Mouse (Mus musculus): ENCODE measurements at regions not wholly inside any gene's neighbourhood (a gene's known extent, or its start where the extent isn't known, plus 50 kb on each side); places are given as distances from the start of the nearest gene placed in this dataset.

GRCm38 (mm10) chr5:15846790-15847189, 87.7 kb upstream of the Cacna2d1 start:
- H3K9ac ChIP-seq (replicated peaks; ENCODE audit: low read length): no peak overlapping the region
- no peak for ATAC-seq (ENCODE audit: low FRiP score, low TSS enrichment)
- no peak overlapping the region for H3K4me3 ChIP-seq (ENCODE audit: low read length)
- no peak overlapping the region for H3K27ac ChIP-seq (ENCODE audit: low read length)
- no peaks in the 10 kb centered on the region for H3K4me1 ChIP-seq (ENCODE audit: insufficient read depth, low read length)
- WGBS: 80% methylated on average over 2 of the region's 2 CpGs
- H3K9me3 ChIP-seq (ENCODE audit: low read length): no peaks in the 10 kb centered on the region
- H3K36me3 ChIP-seq (ENCODE audit: insufficient read depth, low read length): no peaks in the 10 kb centered on the region
- no peaks in the 10 kb centered on the region for H3K27me3 ChIP-seq (ENCODE audit: insufficient read depth, low read length)
- H3K4me2 ChIP-seq (replicated peaks; ENCODE audit: low read depth, low read length): no peak overlapping the region

- ATAC-seq (ENCODE audit: low FRiP score, low TSS enrichment): no peak
- H3K9ac ChIP-seq (replicated peaks; ENCODE audit: low read length): no peak overlapping the region
- H3K9me3 ChIP-seq (ENCODE audit: low read length): no peaks in the 10 kb centered on the region
- no peak overlapping the region for H3K4me3 ChIP-seq (ENCODE audit: low read length)
- no peaks in the 10 kb centered on the region for H3K27me3 ChIP-seq (ENCODE audit: insufficient read depth, low read length)
- H3K36me3 ChIP-seq (ENCODE audit: insufficient read depth, low read length): no peaks in the 10 kb centered on the region
- no peak overlapping the region for H3K27ac ChIP-seq (ENCODE audit: low read length)
- no peak overlapping the region for H3K4me2 ChIP-seq (replicated peaks; ENCODE audit: low read depth, low read length)
- no peaks in the 10 kb centered on the region for H3K4me1 ChIP-seq (ENCODE audit: insufficient read depth, low read length)
- 92% methylated on average over 5 of the region's 5 CpGs for WGBS
Observed at GRCm38 (mm10) chr5:15849520-15849919, 85.0 kb upstream of the Cacna2d1 start.

- H3K9ac ChIP-seq (replicated peaks; ENCODE audit: low read length): no peak overlapping the region
- no peak overlapping the region for H3K4me3 ChIP-seq (ENCODE audit: low read length)
- H3K27me3 ChIP-seq (ENCODE audit: insufficient read depth, low read length): no peaks in the 10 kb centered on the region
- H3K4me2 ChIP-seq (replicated peaks; ENCODE audit: low read depth, low read length): no peak overlapping the region
- no peaks in the 10 kb centered on the region for H3K4me1 ChIP-seq (ENCODE audit: insufficient read depth, low read length)
- no peaks in the 10 kb centered on the region for H3K36me3 ChIP-seq (ENCODE audit: insufficient read depth, low read length)
- WGBS: 58% methylated on average over 7 of the region's 7 CpGs
- no peak overlapping the region for H3K27ac ChIP-seq (ENCODE audit: low read length)
- no peaks in the 10 kb centered on the region for H3K9me3 ChIP-seq (ENCODE audit: low read length)
- ATAC-seq (ENCODE audit: low FRiP score, low TSS enrichment): no peak
Observed at GRCm38 (mm10) chr5:15850126-15850801, 84.2 kb upstream of the Cacna2d1 start.

- Histone ChIP-seq H3K4me3 (ENCODE audit: low read length) (no peak overlapping the region), H3K9me3 (ENCODE audit: low read length) (no peaks in the 10 kb centered on the region), H3K9ac (replicated peaks; ENCODE audit: low read length) (no peak overlapping the region), H3K27ac (ENCODE audit: low read length) (no peak overlapping the region), H3K4me2 (replicated peaks; ENCODE audit: low read depth, low read length) (no peak overlapping the region), H3K4me1 (ENCODE audit: insufficient read depth, low read length) (no peaks in the 10 kb centered on the region), H3K27me3 (ENCODE audit: insufficient read depth, low read length) (no peaks in the 10 kb centered on the region), H3K36me3 (ENCODE audit: insufficient read depth, low read length) (no peaks in the 10 kb centered on the region)
- 0 out of 2 replicates have a peak, but pooled peaks have one; percentile 35 for ATAC-seq (ENCODE audit: low FRiP score, low TSS enrichment)
- WGBS: 44% methylated on average over 1 of the region's 1 CpGs
Observed at GRCm38 (mm10) chr5:15854752-15855151, 79.7 kb upstream of the Cacna2d1 start.

- no peak overlapping the region for H3K9ac ChIP-seq (replicated peaks; ENCODE audit: low read length)
- no peak overlapping the region for H3K4me3 ChIP-seq (ENCODE audit: low read length)
- no peaks in the 10 kb centered on the region for H3K9me3 ChIP-seq (ENCODE audit: low read length)
- H3K27ac ChIP-seq (ENCODE audit: low read length): no peak overlapping the region
- H3K36me3 ChIP-seq (ENCODE audit: insufficient read depth, low read length): no peaks in the 10 kb centered on the region
- H3K4me1 ChIP-seq (ENCODE audit: insufficient read depth, low read length): no peaks in the 10 kb centered on the region
- 48% methylated on average over 1 of the region's 1 CpGs for WGBS
- H3K27me3 ChIP-seq (ENCODE audit: insufficient read depth, low read length): no peaks in the 10 kb centered on the region
- ATAC-seq (ENCODE audit: low FRiP score, low TSS enrichment): peak; percentile 46; the same call in 1 of the 2 replicates
- no peak overlapping the region for H3K4me2 ChIP-seq (replicated peaks; ENCODE audit: low read depth, low read length)
Observed at GRCm38 (mm10) chr5:15857034-15857433, 77.5 kb upstream of the Cacna2d1 start.

GRCm38 (mm10) chr5:15874065-15874464, 60.4 kb upstream of the Cacna2d1 start:
- Histone ChIP-seq H3K9ac (replicated peaks; ENCODE audit: low read length) (no peak overlapping the region), H3K36me3 (ENCODE audit: insufficient read depth, low read length) (no peaks in the 10 kb centered on the region), H3K4me3 (ENCODE audit: low read length) (no peak overlapping the region), H3K27ac (ENCODE audit: low read length) (no peak overlapping the region), H3K27me3 (ENCODE audit: insufficient read depth, low read length) (no peaks in the 10 kb centered on the region), H3K4me2 (replicated peaks; ENCODE audit: low read depth, low read length) (no peak overlapping the region), H3K4me1 (ENCODE audit: insufficient read depth, low read length) (no peaks in the 10 kb centered on the region), H3K9me3 (ENCODE audit: low read length) (no peaks in the 10 kb centered on the region)
- no peak for ATAC-seq (ENCODE audit: low FRiP score, low TSS enrichment)
- 82% methylated on average over 3 of the region's 3 CpGs for WGBS

- Histone ChIP-seq H3K4me2 (replicated peaks; ENCODE audit: low read depth, low read length) (no peak overlapping the region), H3K27me3 (ENCODE audit: insufficient read depth, low read length) (no peaks in the 10 kb centered on the region), H3K9ac (replicated peaks; ENCODE audit: low read length) (no peak overlapping the region), H3K4me3 (ENCODE audit: low read length) (no peak overlapping the region), H3K27ac (ENCODE audit: low read length) (no peak overlapping the region), H3K9me3 (ENCODE audit: low read length) (no peaks in the 10 kb centered on the region), H3K4me1 (ENCODE audit: insufficient read depth, low read length) (no peaks in the 10 kb centered on the region), H3K36me3 (ENCODE audit: insufficient read depth, low read length) (no peaks in the 10 kb centered on the region)
- no peak for ATAC-seq (ENCODE audit: low FRiP score, low TSS enrichment)
Observed at GRCm38 (mm10) chr5:15883004-15883403, 51.5 kb upstream of the Cacna2d1 start.

Data from kidney, embryonic 16.5 days (tissue).